Mouse (Mus musculus) spleen, adult 18-20 months (tissue): Measurements from ENCODE around the gene Gabrb2.

ENCODE experiments used
- DNase-seq, 2 experiments: peaks; one replicate each; pipeline ENCODE4 v3.0.0; 2022; ENCODE audit warnings: mixed read lengths in 2 of 2

Gabrb2 gene

GRCm38 (mm10) chr11:42418996-42419782 lies at the start of gene Gabrb2:
TSS of gene Gabrb2 (plus strand) at chr11:42419757.
- DNase-seq = no peak

- DNase-seq = no peak
Observed at GRCm38 (mm10) chr11:42378983-42379382, 40.6 kb upstream of the Gabrb2 start.

- no peak for DNase-seq
Observed at GRCm38 (mm10) chr11:42386486-42386885, 33.1 kb upstream of the Gabrb2 start.

DNA sequence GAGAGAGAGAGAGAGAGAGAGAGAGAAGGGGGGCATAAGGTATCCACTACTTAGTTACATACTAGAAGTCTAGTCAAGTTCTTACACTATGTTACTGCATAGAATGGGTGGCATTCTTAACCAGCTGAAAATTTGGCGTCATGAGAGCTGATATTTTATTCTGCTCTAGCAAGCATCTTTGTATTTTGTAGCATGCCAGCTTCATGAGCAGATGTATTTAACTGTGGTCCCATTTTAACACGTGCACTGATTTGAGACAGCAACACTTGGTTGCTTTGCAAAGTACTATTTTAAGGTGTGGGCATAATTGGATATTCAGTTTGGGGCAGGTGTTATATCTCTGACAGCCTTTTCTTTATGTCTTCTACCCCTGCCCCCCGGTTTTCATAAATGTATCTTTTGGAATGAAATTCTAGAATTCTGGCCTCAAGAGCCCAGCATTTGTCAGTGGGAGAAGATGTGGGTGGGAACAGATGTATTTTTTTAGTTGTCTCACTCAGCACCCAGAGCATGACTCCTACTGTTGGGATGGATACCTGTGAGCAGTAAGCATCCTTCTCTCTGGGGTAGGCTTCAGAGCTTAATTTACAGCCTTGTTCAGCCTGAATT lies 28.8 kb upstream of the Gabrb2 start:
- DNase-seq = no peak

DNA sequence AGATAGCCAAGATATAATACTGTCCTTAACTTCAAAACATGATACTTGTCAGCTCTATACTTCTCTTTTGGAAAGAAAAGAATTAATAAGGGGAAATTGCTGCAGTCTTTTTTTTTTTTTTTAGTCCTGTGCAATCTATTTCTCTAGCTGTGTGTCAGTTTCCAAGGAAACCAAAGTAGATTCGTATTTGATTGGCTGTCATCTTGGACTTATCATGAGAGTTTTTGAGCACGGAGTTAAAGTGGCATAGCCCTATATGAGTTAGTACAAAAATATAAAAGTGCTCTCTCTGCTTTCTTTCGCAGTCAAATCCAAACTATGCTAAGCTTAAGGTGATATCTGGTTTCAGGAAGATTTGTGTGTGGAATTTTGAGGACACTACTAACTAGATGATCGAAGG lies 26.1 kb upstream of the Gabrb2 start:
- DNase-seq = no peak

- DNase-seq = no peak
Observed at GRCm38 (mm10) chr11:42419791-42420633, 455 bp downstream of the Gabrb2 start.

DNA sequence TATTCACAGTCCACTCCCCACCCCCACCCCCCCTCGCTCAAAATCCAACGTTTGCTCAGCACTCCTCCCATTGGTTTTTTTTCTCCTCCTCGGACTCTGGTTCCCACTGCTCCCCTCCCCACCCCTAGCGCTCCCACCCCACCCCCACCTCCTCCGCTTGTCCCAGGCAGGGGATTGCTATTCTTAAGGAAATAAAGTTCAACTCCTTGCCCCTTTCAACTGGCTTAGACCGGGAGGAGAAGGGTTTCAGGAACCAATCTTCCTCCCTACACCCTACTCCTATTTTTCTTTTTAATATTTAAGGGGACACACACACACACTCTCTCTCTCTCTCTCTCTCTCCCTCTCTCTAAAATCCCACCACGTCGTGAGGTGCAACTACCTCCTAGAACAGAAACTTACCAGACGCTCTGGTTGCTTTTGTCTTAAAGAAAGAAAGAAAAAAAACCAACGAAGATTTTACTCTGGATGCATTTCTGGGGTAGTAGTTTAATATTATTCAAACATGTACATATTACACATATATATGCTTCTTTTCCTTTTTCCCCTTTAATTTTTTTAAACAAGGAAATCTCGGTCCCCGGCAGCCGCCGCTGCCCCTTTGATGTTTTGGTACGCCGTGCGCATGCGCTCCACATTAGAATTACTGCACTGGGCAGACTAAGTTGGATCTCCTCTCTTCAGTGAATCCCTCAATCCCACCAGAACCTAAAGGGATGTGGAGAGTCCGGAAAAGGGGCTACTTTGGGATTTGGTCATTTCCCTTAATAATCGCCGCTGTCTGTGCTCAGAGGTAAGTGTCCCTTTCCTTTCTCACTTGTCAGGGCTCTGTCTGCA lies 1.3 kb downstream of the Gabrb2 start:
- DNase-seq = no peak

DNA sequence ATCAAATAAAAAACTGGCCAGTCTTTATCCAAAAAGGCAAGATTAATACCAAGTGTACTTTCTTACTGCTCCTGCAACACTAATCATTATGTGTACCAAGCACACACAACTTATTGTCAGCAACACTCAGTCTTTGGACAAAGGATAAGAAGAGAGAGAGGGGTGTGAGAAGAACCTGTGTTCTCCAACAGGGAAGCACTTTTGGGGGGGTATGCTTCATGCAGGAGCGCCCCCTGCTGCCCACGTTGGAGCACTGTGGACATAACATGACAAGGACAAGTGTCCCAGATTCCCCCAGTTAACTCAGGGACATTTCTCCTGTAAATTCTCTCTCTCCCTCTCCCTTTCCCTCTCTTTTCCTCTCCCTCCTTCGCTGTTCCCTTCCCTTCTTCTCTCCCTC lies 3.7 kb downstream of the Gabrb2 start:
- no peak for DNase-seq

DNA sequence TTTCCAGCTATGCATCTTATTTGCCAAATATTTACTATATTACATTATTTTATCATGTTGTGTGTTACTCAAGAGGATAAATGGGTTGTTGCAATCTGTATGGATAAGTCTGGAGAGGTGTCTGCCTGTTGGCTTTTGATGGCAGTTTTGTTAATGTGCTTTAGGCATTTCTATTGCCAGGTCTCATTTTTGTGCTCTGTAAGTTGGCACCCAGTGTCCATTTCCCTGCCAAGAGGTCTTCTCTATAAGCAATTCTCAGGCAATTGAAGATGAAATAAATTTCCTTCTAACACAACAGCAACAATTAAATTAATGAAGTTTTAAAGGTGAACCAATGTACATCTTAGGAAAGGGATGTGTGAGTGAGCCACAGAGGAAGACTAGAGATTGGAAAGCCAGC lies 11.9 kb downstream of the Gabrb2 start:
- DNase-seq = no peak

- DNase-seq = no peak
Observed at GRCm38 (mm10) chr11:42438978-42439377, 19.4 kb downstream of the Gabrb2 start.

- DNase-seq = no peak
Observed at GRCm38 (mm10) chr11:42443641-42444040, 24.1 kb downstream of the Gabrb2 start.

GRCm38 (mm10) chr11:42448929-42449328 lies 29.4 kb downstream of the Gabrb2 start:
- DNase-seq = no peak

GRCm38 (mm10) chr11:42464136-42464535 lies 44.6 kb downstream of the Gabrb2 start:
- no peak for DNase-seq

DNA sequence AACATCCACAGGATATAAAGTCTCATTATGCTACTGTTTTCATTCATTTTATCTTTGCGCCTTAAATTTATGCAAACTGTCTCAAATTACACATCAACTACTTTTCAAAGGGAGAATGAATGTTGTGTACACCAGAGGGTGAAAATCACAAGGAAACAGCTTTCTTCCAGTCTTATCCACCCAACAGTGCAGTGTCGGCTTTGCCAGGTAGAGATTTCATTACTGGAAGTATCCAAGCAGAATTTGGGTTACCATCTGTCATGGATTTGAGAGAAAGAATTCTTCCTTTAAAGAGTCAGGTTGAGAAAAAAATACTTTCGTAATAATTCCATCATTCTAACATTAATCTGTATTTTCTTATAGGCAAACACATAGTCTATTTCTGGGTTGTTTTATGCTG lies 48.8 kb downstream of the Gabrb2 start:
- DNase-seq = no peak

DNA sequence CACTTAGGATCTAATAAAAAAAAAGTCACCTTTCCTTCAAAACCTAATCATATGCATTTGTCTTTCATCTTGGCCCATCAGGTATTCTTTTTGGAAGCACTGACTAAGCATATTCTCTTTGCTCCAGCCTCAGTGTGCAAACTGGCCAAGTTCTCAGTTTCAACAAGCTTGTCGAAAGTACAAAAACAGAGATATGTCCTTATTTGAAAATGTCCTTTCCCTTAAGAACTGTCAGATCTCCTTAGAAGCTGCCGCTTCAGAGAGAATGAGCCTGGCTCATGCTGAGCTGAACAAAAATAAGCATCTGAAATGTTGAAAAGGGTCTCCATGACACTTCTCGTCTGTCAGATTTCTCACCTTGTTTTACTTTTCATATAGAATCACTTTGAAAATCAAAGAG lies 55.0 kb downstream of the Gabrb2 start:
- no peak for DNase-seq

- DNase-seq = no peak
Observed at GRCm38 (mm10) chr11:42487625-42488024, 68.1 kb downstream of the Gabrb2 start.

DNA sequence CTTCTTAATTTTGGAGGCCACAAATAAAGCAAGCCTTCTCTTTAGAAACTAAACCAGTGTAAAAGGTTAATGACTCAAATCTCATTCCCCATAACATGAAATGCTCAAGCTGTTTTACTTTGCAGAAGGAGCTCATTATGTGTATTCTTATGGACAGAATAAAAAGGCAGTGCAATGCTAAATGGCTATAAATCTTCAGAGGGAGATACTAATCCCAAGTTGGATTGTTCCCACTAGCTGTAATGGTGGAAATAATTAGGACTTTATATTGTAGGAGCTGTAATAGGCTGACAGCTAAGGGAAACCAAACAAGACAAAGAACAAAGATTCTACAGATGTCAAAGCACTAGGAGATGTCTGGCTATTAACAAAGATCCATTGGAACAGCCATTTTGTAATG lies 81.6 kb downstream of the Gabrb2 start:
- DNase-seq = no peak

GRCm38 (mm10) chr11:42505436-42505835 lies 85.9 kb downstream of the Gabrb2 start:
- no peak for DNase-seq

- DNase-seq = no peak
Observed at GRCm38 (mm10) chr11:42505911-42506310, 86.4 kb downstream of the Gabrb2 start.

- DNase-seq = no peak
Observed at GRCm38 (mm10) chr11:42521960-42522359, 102.4 kb downstream of the Gabrb2 start.

GRCm38 (mm10) chr11:42528226-42528881 lies 108.8 kb downstream of the Gabrb2 start:
- no peak for DNase-seq

- no peak for DNase-seq
Observed at GRCm38 (mm10) chr11:42532577-42532976, 113.0 kb downstream of the Gabrb2 start.
